ENCODE assay signal across 8 mouse cellular contexts in the genomic region with DNA sequence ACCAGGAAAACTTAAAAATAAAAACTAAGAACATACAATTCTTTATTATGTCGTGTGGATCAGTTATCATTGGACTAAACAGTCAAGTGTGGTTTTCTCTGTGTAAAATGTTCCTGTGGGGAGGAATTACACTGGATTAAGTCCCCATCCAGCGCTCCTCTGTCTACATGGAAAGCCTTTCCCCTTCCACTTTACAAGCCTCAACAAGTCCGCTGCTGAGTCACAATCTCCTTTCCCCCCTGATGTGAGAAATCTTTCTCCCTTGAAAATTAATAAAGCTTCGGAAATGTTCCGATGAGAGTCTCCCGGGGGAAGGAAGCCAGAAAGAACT. TPM values are rescaled to one million over a fixed set of nuclear protein-coding genes. Genes with fewer than 3 reads are reported as not detected.
DNase-seq lines count a peak whose midpoint lies in the region; ATAC-seq and TF ChIP-seq lines count a peak whose summit lies in the region.

No protein-coding gene starts in this region.

- no peak for DNase-seq in frontal cortex, postnatal 36 days (ENCODE audit: low spot score in 2 of 2)
- DNase-seq in spleen, adult 2 months (ENCODE audit: low read depth in 1 of 2, low spot score in 2 of 2) = no peak
- DNase-seq in spleen, postnatal 14 days (ENCODE audit: low spot score in 2 of 2) = no peak
- DNase-seq in limb, embryonic 14.5 days (ENCODE audit: low spot score) = peak; percentile 42
- DNase-seq in left cerebral cortex, postnatal 25 days (ENCODE audit: low spot score in 2 of 2) = no peak
- DNase-seq in urinary bladder, postnatal 10 days (ENCODE audit: low spot score) = no peak

- TF ChIP-seq POLR2A in spleen, adult 2 months (IDR thresholded peaks at IDR 0.05; ENCODE audit: low read depth, low read length) = no peak
- no peak for TF ChIP-seq POLR2A in limb, embryonic 14.5 days (IDR thresholded peaks at IDR 0.05; ENCODE audit: borderline replicate concordance, extremely low read depth, insufficient read depth, insufficient read length)

- peak overlapping the region; percentile 99; the same call in 1 of the 2 replicates for H3K27ac ChIP-seq in spleen, adult 2 months (ENCODE audit: insufficient read depth, low read length)
- H3K27ac ChIP-seq in limb, embryonic 14.5 days (replicated peaks; ENCODE audit: low read depth, low read length) = peak overlapping the region; percentile 92
- peak overlapping the region; percentile 99 for H3K27ac ChIP-seq in stomach, embryonic 15.5 days

- intact Hi-C loops in left cerebral cortex, postnatal 25 days (cut with DNase I) = loop anchor here (10.0 kb wide), 2 partner anchors 817 to 1057 kb away; no protein-coding TSS in a partner anchor

- no peak for TF ChIP-seq CTCF in spleen, adult 2 months (IDR thresholded peaks at IDR 0.05; ENCODE audit: extremely low read depth, insufficient read depth, insufficient read length, insufficient replicate concordance)

- no peaks in the 10 kb centered on the region; the same call in 1 of the 2 replicates for H3K4me1 ChIP-seq in spleen, adult 2 months (ENCODE audit: control insufficient read depth, insufficient read depth, insufficient read length)
- H3K4me1 ChIP-seq in limb, embryonic 14.5 days (ENCODE audit: control insufficient read depth, insufficient read depth, low read length) = peaks cover 9% of the 10 kb centered on the region; the same call in 1 of the 2 replicates
- H3K4me1 ChIP-seq in stomach, embryonic 15.5 days = no peaks in the 10 kb centered on the region

- H3K9me3 ChIP-seq in limb, embryonic 14.5 days (ENCODE audit: control insufficient read depth, low read length) = no peaks in the 10 kb centered on the region
- H3K9me3 ChIP-seq in stomach, embryonic 15.5 days = no peaks in the 10 kb centered on the region

- H3K36me3 ChIP-seq in spleen, adult 2 months (ENCODE audit: control insufficient read depth, insufficient read depth, low read length) = no peaks in the 10 kb centered on the region
- no peaks in the 10 kb centered on the region for H3K36me3 ChIP-seq in limb, embryonic 14.5 days (ENCODE audit: control insufficient read depth, insufficient read depth, low read length)
- H3K36me3 ChIP-seq in stomach, embryonic 15.5 days = no peaks in the 10 kb centered on the region

- ATAC-seq in frontal cortex, adult (ENCODE audit: low TSS enrichment) = 0 out of 2 replicates have a peak, but pooled peaks have one; percentile 0
- ATAC-seq in limb, embryonic 14.5 days (ENCODE audit: low FRiP score, low read depth) = no peak
- no peak for ATAC-seq in stomach, embryonic 15.5 days (ENCODE audit: insufficient read depth, low FRiP score, low read depth)

- WGBS in spleen, adult 2 months = 7% methylated on average over 6 of the region's 6 CpGs
- 3% methylated on average over 6 of the region's 6 CpGs for WGBS in limb, embryonic 14.5 days
- 2% methylated on average over 6 of the region's 6 CpGs for WGBS in stomach, embryonic 15.5 days

- peak overlapping the region; percentile 80 for H3K4me3 ChIP-seq in spleen, adult 2 months (ENCODE audit: extremely low read depth, insufficient read depth, insufficient read length)
- H3K4me3 ChIP-seq in limb, embryonic 14.5 days (replicated peaks; ENCODE audit: low read length) = peak overlapping the region; percentile 88
- H3K4me3 ChIP-seq in stomach, embryonic 15.5 days (replicated peaks) = peak overlapping the region; percentile 88

- peak overlapping the region; percentile 94 for H3K4me2 ChIP-seq in limb, embryonic 14.5 days (replicated peaks; ENCODE audit: low read depth, low read length, severe bottlenecking)
- peak overlapping the region; percentile 92 for H3K4me2 ChIP-seq in stomach, embryonic 15.5 days

- no peaks in the 10 kb centered on the region for H3K27me3 ChIP-seq in spleen, adult 2 months (ENCODE audit: control insufficient read depth, insufficient read depth, low read length)
- H3K27me3 ChIP-seq in limb, embryonic 14.5 days (ENCODE audit: control insufficient read depth, insufficient read depth, low read length) = 0 out of 2 replicates have a peak, but pooled peaks cover 3% of the 10 kb centered on the region
- H3K27me3 ChIP-seq in stomach, embryonic 15.5 days (replicated peaks) = no peaks in the 10 kb centered on the region

- peak overlapping the region; percentile 81 for H3K9ac ChIP-seq in limb, embryonic 14.5 days (ENCODE audit: low read depth, low read length, severe bottlenecking)
- H3K9ac ChIP-seq in stomach, embryonic 15.5 days = peak overlapping the region; percentile 92

RNA-seq across cellular contexts. Expression of gene Cpeb2, which starts 0.9 kb away (rescaled TPM):
- 4.7 and 6.5 TPM in 2 replicates for polyA plus RNA-seq in spleen, adult 2 months (2012; rRNA removed)
- polyA plus RNA-seq in limb, embryonic 14.5 days (2012; rRNA removed) = 5.7 and 7.5 TPM in 2 replicates
- 4.5 TPM in 2 replicates for polyA plus RNA-seq in limb, embryonic 14.5 days (2014; fragmentation: Nextera tagmentation; extraction: Ambion mirVana)
- polyA plus RNA-seq in stomach, embryonic 15.5 days (2015; fragmentation: Nextera tagmentation; extraction: Ambion mirVana) = 2.7 and 3.0 TPM in 2 replicates
- total RNA-seq in left cerebral cortex, postnatal 25 days (2021) = 10 to 100 TPM; 56.2 to 57.5 TPM
